Mouse (Mus musculus): Measurements from ENCODE around the gene Nr2e1.

The Nr2e1 gene

DNA sequence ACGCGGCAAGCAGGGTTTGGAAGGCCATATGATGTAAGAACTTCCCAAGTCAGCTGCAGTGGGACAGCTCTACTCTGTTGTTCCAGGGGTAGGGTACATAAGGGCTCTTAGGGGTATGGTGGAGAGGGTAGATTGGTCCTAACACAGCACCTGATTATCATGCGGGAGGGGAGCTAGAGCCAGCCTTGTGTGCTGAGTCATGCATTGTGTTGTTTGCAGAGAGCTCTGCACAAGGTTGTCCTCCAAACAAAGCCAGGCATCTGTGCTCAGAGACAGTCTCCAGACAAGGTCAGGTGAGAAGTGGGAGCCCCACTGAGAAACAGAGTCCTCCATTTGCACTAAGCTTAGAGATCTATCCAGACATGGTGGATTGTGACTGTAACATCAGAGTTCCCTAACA is 36.9 kb downstream of the Nr2e1 start:
- DNase-seq (ENCODE audit: low spot score in 2 of 2): no peak

DNA sequence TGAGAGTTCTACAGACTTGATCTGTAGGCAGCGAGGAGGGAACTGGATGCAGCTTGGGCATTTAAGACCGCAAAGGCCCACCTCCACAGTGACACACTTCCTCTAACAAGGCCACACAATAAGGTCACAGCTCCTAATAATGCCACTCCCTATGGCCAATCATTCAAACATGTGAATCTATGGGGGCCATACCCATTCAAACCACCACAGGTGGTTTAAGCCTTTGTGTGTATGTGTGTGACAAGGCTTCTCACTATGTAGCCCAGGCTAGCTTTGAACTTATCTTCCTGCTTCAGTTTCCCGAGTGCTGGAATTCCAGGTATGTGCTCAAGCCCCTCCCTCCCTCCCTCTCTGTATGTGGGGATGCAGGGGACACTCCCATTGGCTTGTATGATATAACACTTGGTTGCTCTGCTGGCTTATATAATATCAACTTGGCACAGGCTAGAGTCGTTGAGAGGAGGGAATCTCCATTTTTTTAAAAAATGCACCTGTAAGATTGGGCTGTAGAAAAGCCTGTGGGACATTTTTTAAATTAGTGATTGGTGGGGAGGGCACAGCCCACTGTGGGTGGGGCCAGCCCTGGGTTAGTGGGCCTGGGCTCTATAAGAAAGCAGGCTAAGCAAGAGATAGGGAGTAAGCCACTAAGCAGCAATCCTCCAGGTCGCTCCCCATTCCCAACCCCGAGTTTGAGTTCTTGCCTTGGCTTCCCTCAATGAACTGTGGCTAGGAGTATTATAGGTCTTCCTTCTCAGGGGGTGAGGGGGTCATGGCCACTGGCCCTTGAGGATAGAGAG is 37.5 kb downstream of the Nr2e1 start:
- no peak for DNase-seq (ENCODE audit: low spot score in 2 of 2)

- DNase-seq (ENCODE audit: low spot score in 2 of 2): no peak
These were observed 45.7 kb downstream of the Nr2e1 start for GRCm38 (mm10) chr10:42537571-42538316.

DNA sequence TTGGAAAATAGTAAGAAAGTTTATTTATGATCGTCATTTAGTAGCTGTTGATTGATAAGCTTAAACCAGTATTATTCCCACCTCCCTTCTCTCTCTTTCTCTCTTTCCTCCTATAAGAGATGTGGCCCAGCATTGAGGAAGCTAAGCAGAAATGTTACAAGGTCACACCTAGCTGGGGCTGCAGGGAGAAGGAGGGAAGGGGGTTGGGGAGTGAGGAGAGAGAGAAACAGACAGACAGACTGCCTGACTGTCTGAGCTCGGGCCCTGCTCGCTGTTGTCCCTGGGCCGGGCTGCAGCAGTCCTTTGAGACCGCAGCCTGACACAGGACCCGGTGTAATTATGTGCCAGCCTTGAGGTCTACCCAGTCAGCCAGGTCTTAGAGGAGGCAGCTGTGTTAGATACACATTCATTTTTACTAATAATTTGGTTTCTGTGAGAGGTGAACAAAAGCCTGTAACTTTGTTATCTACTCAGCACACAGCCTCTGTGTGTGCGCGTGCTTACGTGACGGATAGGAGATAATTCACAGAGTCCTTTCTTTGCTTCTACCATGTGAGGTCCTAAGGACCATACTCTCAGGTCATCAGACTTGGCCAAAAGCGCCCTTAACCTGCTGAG is 49.5 kb downstream of the Nr2e1 start:
- no peak for DNase-seq (ENCODE audit: low spot score in 2 of 2)

DNA sequence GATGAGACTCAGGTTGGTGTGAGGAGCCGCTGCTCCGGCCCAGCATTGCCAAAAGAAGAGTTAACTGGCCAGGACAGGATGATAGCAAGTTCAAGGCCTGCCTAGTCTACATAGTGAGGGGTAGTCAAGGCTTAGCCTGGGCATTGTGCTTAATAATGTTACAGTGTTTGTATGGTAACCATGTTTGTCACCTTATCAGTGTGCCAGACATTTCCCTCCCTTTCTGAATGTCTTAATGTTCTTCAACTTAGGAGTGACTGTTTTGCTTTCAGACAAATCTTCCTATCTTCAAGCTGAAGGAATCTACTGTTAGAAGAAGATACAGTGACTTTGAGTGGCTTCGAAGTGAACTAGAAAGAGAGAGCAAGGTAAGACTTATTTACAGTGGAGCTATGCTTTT is 57.8 kb downstream of the Nr2e1 start:
- DNase-seq (ENCODE audit: low spot score in 2 of 2): no peak

DNA sequence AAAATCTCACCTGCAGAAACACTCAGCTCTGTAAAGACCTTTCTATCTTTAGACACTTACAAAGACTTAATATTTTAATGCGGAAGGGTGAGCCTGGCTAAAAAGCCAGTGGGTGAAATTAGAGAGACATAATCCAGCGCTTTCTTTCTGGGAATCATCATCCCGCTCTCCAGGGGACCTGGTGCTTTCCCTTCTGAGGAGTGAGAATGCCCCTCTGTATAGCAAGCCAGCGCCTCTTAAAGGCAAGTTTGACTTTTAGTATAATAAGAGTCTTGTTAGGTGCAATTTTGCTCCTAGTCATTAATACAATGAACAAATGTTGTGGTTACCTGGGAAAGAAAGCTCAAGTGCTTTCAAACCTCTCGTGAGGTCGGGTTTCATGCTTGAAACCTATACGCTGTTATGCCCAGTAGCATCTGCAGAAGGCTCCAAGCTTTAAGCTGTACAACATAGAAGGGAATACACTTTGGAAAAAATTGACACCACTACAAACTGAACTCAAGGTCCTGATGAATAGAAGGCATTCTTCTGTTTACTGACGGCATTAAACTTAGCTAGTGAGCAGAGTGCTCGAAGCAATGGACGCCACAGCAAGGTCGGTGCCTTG is 59.8 kb downstream of the Nr2e1 start:
- no peak for DNase-seq (ENCODE audit: low spot score in 2 of 2)

- no peak for DNase-seq (ENCODE audit: low spot score in 2 of 2)
These were observed 60.5 kb downstream of the Nr2e1 start for GRCm38 (mm10) chr10:42522912-42523311.

- DNase-seq (ENCODE audit: low spot score in 2 of 2): no peak
These were observed 62.0 kb downstream of the Nr2e1 start for GRCm38 (mm10) chr10:42521315-42521981.

GRCm38 (mm10) chr10:42518363-42518762 is 65.1 kb downstream of the Nr2e1 start:
- no peak for DNase-seq (ENCODE audit: low spot score in 2 of 2)

DNA sequence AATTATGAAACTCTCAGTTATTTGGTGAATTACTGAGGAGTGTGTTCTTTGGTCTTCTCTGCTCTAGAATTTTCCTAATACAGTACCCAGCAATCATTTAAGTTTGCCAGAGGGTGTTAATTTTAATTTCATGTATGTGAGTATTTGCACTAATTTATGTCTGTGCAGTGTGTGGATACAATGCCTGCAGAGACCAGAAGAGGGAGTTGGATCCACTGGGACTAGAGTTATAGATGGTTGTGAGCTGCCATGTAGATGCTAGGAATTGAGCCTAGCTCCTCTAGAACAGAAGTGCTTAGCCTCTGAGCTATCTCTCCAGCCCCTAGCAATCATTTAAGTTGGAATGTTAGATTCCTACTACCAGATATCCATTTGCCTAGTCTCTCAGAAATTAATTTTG is 69.3 kb downstream of the Nr2e1 start:
- DNase-seq (ENCODE audit: low spot score in 2 of 2): no peak
